Mouse (Mus musculus) G1E (cell line): ENCODE measurements around the gene Sox2.

Source experiments
- CTCF ChIP-seq: IDR thresholded peaks from 2 replicates; pipeline ENCODE4 v1.5.1; 2012; ENCODE audit warnings: low read depth, low read length, inconsistent platforms, mixed read lengths
- GATA1 ChIP-seq: IDR thresholded peaks from 2 replicates; pipeline ENCODE4 v1.6.1; 2012; ENCODE audit warnings: borderline replicate concordance, low read length, inconsistent platforms, mixed read lengths

DNA sequence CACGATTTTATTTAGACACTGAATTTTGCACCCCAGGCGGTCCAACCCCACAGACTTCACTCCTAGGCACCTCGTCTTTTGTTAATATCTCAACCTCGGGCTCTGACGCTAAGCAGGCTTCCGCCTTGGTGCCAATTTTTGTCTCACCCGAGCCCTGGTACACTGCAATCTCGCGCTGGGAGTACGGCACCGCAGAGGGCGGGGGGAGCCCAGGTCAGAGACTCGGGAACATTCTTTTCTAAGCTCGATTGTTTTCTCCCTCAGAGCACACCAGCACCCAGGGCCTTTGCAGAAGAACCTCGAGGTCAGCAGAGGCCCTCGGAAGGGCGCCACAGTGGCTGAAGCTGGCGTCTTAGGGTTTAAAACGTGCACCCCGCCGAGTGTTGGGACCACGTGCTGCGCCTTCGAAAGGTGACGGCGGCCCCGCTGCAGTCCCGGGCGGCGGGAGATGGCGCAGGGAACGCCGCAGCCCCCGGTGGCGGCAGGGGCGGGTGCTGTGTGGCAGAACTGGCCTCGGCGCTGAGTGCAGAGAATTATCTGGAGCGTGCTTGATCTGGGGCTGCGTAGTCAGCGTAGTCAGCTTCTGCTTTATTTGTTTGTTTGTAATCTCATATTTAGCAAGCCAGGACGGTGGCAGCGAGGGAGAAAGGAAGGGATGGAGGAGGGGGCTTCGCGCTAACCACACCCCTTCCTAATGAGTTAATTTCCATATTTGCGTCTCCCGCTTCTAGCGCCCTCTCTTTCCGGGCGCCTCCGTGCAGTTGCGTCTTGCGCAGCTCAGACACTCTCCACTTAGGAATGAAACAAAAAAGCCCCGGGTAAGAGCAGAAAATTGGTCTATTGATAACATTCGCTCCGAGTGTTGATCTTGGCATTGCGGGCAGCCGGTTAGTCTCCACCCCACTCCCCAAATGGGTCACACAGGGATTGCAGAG, 13.8 kb downstream of the Sox2 start:
- TF ChIP-seq GATA1 (no peak), CTCF (no peak)
